Mouse (Mus musculus) ES-Bruce4 (cell line): ENCODE measurements around the gene Kcnn3.

ENCODE experiments used
- CTCF ChIP-seq: IDR thresholded peaks from one replicate; pipeline ENCODE4 v1.8.1; 2011; ENCODE audit warnings: low read depth, low read length
- EP300 ChIP-seq: IDR thresholded peaks from 2 replicates; pipeline ENCODE4 v1.6.1; 2011; ENCODE audit warnings: low read depth, low read length; ENCODE audit not compliant: insufficient read depth
- POLR2A ChIP-seq: IDR thresholded peaks from one replicate; pipeline ENCODE4 v1.8.1; 2011; ENCODE audit warnings: low read length; ENCODE audit not compliant: insufficient read depth

- TF ChIP-seq POLR2A (no peak), EP300 (no peak), CTCF (no peak)
Measured at GRCm38 (mm10) chr3:89598361-89598760, 78.4 kb downstream of the Kcnn3 start.
